Mouse (Mus musculus): Measurements from ENCODE around the gene Narfl.

GRCm38 (mm10) chr17:25817662-25818061, 44.1 kb downstream of the Narfl start:
- TF ChIP-seq CTCF (IDR thresholded peaks at IDR 0.05; ENCODE audit: low read depth) (no peak), EP300 (IDR thresholded peaks at IDR 0.05; ENCODE audit: low read depth) (no peak)

Data from liver, postnatal 0 days (tissue).